Mouse (Mus musculus): ENCODE measurements at regions not wholly inside any gene's neighbourhood (a gene's known extent, or its start where the extent isn't known, plus 50 kb on each side); places are given as distances from the start of the nearest gene placed in this dataset.

DNA sequence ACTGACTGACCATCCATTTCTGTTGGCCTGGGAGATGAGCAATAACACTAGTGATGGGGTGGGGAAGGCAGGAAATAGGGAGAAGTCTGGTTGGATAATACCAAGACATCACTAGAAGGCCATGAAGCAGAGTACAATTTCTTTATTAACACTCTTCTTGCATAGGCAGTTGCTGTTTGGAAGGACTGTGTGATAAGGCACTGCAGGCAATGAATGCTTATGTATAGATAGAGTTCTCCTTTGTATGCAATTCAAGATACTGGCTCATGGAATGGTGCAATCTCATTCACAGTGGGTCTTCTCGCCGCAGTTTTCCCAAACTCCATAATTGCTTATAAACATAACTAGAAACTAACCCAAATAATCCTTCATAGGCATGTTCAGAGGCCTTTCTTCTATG lies 1426.1 kb upstream of the A1bg start:
- Histone ChIP-seq H3K4me1 (ENCODE audit: control insufficient read depth in 1 of 2, insufficient read depth in 2 of 2, low read length in 2 of 2) (peaks cover 7 to 12% of the 10 kb centered on the region in 2 experiments; a peak in 3 of 4 replicates), H3K36me3 (ENCODE audit: control insufficient read depth in 1 of 2, insufficient read depth in 2 of 2, low read length in 2 of 2) (peaks cover 0 to 23% of the 10 kb centered on the region in 2 experiments; a peak in 2 of 4 replicates), H3K9me3 (replicated peaks; ENCODE audit: insufficient read depth, low read length) (no peaks in the 10 kb centered on the region), H3K27ac (ENCODE audit: control insufficient read depth, low read depth, low read length) (no peak overlapping the region), H3K4me3 (ENCODE audit: control insufficient read depth in 1 of 2, insufficient read depth in 1 of 2, low read depth in 2 of 2, low read length in 2 of 2) (no peak overlapping the region), H3K9ac (ENCODE audit: control insufficient read depth, low read depth, low read length, poor library complexity, severe bottlenecking) (no peak overlapping the region), H3K79me2 (ENCODE audit: control insufficient read depth, insufficient read depth, low read length, poor library complexity) (no peaks in the 10 kb centered on the region), H3K27me3 (ENCODE audit: control insufficient read depth in 1 of 2, insufficient read depth in 2 of 2, low read length in 2 of 2) (no peaks in the 10 kb centered on the region)
- peak; percentile 35 for DNase-seq (ENCODE audit: low read depth, low spot score)
- TF ChIP-seq HCFC1 (IDR thresholded peaks at IDR 0.05; ENCODE audit: low read depth, low read length): no peak
- no peak for TF ChIP-seq UBTF (IDR thresholded peaks at IDR 0.05; ENCODE audit: borderline replicate concordance, insufficient read depth, low read depth, low read length)
- no peak for TF ChIP-seq MEF2A (IDR thresholded peaks at IDR 0.05; ENCODE audit: extremely low read depth, insufficient replicate concordance, low read depth, low read length, poor library complexity, severe bottlenecking)
- no peak for TF ChIP-seq MAZ (IDR thresholded peaks at IDR 0.05; ENCODE audit: low read depth, low read length)
- peak; percentile 78; the same call in 1 of the 2 replicates for TF ChIP-seq TCF12 (IDR thresholded peaks at IDR 0.05; ENCODE audit: low read depth, low read length)
- TF ChIP-seq GATA1 (IDR thresholded peaks at IDR 0.05; ENCODE audit: low read depth, low read length): peak; percentile 50; the same call in 1 of the 2 replicates
- TF ChIP-seq POLR2AphosphoS2 (IDR thresholded peaks at IDR 0.05; ENCODE audit: low read length): no peak
- no peak for TF ChIP-seq MYB (IDR thresholded peaks at IDR 0.05; ENCODE audit: low read depth, low read length)
- no peak for TF ChIP-seq SIN3A (IDR thresholded peaks at IDR 0.05; ENCODE audit: low read length)
- TF ChIP-seq MAFK (IDR thresholded peaks at IDR 0.05; ENCODE audit: borderline replicate concordance, low read depth, low read length): no peak
- TF ChIP-seq BHLHE40 (IDR thresholded peaks at IDR 0.05; ENCODE audit: borderline replicate concordance, low read depth, low read length): no peak
- TF ChIP-seq ETS1 (IDR thresholded peaks at IDR 0.05; ENCODE audit: low read depth, low read length): no peak
- peak; percentile 67 to 71 for TF ChIP-seq EP300 (IDR thresholded peaks at IDR 0.05; ENCODE audit: low read depth in 1 of 2, low read length in 2 of 2)

- peaks cover 0 to 23% of the 10 kb centered on the region in 2 experiments; a peak in 2 of 4 replicates for H3K36me3 ChIP-seq (ENCODE audit: control insufficient read depth in 1 of 2, insufficient read depth in 2 of 2, low read length in 2 of 2)
- H3K4me1 ChIP-seq (ENCODE audit: control insufficient read depth in 1 of 2, insufficient read depth in 2 of 2, low read length in 2 of 2): peaks cover 7 to 15% of the 10 kb centered on the region in 2 experiments; a peak in 3 of 4 replicates
- H3K79me2 ChIP-seq (ENCODE audit: control insufficient read depth, insufficient read depth, low read length, poor library complexity): no peaks in the 10 kb centered on the region
- peak overlapping the region; percentile 43 for H3K27ac ChIP-seq (ENCODE audit: control insufficient read depth, low read depth, low read length)
- peak; percentile 62 for DNase-seq (ENCODE audit: low read depth, low spot score)
- TF ChIP-seq EP300 (IDR thresholded peaks at IDR 0.05; ENCODE audit: low read depth in 1 of 2, low read length in 2 of 2): peak; percentile 51 to 81
- TF ChIP-seq GATA1 (IDR thresholded peaks at IDR 0.05; ENCODE audit: low read depth, low read length): peak; percentile 64; the same call in 1 of the 2 replicates
- TF ChIP-seq MYB (IDR thresholded peaks at IDR 0.05; ENCODE audit: low read depth, low read length): peak; percentile 47; the same call in 1 of the 2 replicates
- TF ChIP-seq MAZ (IDR thresholded peaks at IDR 0.05; ENCODE audit: low read depth, low read length): no peak
- no peak for TF ChIP-seq ZKSCAN1 (IDR thresholded peaks at IDR 0.05; ENCODE audit: low read depth, low read length)
- TF ChIP-seq ZNF384 (IDR thresholded peaks at IDR 0.05; ENCODE audit: low read depth, low read length): peak; percentile 88
- peak; percentile 75; the same call in 1 of the 2 replicates for TF ChIP-seq TCF12 (IDR thresholded peaks at IDR 0.05; ENCODE audit: low read depth, low read length)
- TF ChIP-seq RCOR1 (IDR thresholded peaks at IDR 0.05; ENCODE audit: low read depth, low read length): peak; percentile 63; the same call in 1 of the 2 replicates
- peak; percentile 73 for TF ChIP-seq ETS1 (IDR thresholded peaks at IDR 0.05; ENCODE audit: low read depth, low read length)
- 0 out of 2 replicates have a peak, but pooled peaks have one; percentile 18 for TF ChIP-seq MEF2A (IDR thresholded peaks at IDR 0.05; ENCODE audit: extremely low read depth, insufficient replicate concordance, low read depth, low read length, poor library complexity, severe bottlenecking)
- no peak for TF ChIP-seq SIN3A (IDR thresholded peaks at IDR 0.05; ENCODE audit: low read length)
- peak; percentile 22 for TF ChIP-seq TAL1 (IDR thresholded peaks at IDR 0.05; ENCODE audit: low read length)
- H3K9ac ChIP-seq (ENCODE audit: control insufficient read depth, low read depth, low read length, poor library complexity, severe bottlenecking): no peak overlapping the region
- H3K27me3 ChIP-seq (ENCODE audit: control insufficient read depth in 1 of 2, insufficient read depth in 2 of 2, low read length in 2 of 2): no peaks in the 10 kb centered on the region
- no peak overlapping the region for H3K4me3 ChIP-seq (ENCODE audit: control insufficient read depth in 1 of 2, insufficient read depth in 1 of 2, low read depth in 2 of 2, low read length in 2 of 2)
- H3K9me3 ChIP-seq (replicated peaks; ENCODE audit: insufficient read depth, low read length): no peaks in the 10 kb centered on the region
Measured at GRCm38 (mm10) chr15:62347697-62348096, 1424.9 kb upstream of the A1bg start.
